Mouse (Mus musculus) urinary bladder, postnatal 25 days (tissue): Measurements from ENCODE around the gene Ankrd52.

ENCODE experiments used
- DNase-seq: peaks from one replicate; pipeline ENCODE4 v3.0.0; 2022; ENCODE audit warnings: low spot score

Ankrd52 gene

GRCm38 (mm10) chr10:128441324-128442119 lies 64.6 kb downstream of the Ankrd52 start:
- no peak for DNase-seq

- DNase-seq, result no peak
Measured at GRCm38 (mm10) chr10:128442718-128443117, 65.8 kb downstream of the Ankrd52 start.

- no peak for DNase-seq
Measured at GRCm38 (mm10) chr10:128444354-128444753, 67.4 kb downstream of the Ankrd52 start.

GRCm38 (mm10) chr10:128445407-128445806 lies 68.5 kb downstream of the Ankrd52 start:
- DNase-seq, result no peak

- no peak for DNase-seq
Measured at GRCm38 (mm10) chr10:128451014-128451413, 74.1 kb downstream of the Ankrd52 start.

GRCm38 (mm10) chr10:128454471-128454870 lies 77.6 kb downstream of the Ankrd52 start:
- no peak for DNase-seq

GRCm38 (mm10) chr10:128455280-128455679 lies 78.4 kb downstream of the Ankrd52 start:
- DNase-seq, result peak; percentile 61

GRCm38 (mm10) chr10:128457676-128458075 lies 80.8 kb downstream of the Ankrd52 start:
- DNase-seq, result no peak
